Mouse (Mus musculus): ENCODE data around the gene Myo9b. TPM values are rescaled to one million over a fixed set of nuclear protein-coding genes. Genes with fewer than 3 reads are reported as not detected.
A peak's percentile ranks its signal among the peaks of the same experiment; 100 is the strongest.
"Not testable (repeated sequence)": the region's sequence is repeated elsewhere in the genome, so short reads cannot be mapped to it uniquely, and the experiment has no call there.

Myo9b gene
- total RNA-seq, 2 experiments from 2014 or later: 8.1 to 22.6 TPM

DNA sequence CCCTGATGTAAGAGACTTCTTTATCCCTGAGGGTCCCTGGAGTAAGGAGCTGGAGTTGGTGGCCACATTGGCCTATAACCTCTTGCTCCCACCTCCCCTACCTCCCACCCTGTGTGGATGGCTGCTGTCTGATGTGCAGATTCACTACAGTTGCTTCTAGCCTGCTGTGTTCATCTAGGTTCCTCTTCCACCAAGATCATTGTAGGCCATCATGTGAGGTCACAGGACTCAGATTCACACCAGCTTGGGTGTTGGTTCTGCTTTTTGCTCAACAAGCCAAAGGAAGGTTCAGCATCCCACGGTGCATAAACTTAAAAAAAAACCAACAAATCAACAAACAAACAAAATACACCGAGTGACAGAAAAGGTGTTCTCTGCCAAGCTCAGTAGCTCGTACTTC, 21.4 kb downstream of the Myo9b start:
- ATAC-seq (replicated peaks; ENCODE audit: low FRiP score, poor library complexity, severe bottlenecking): not testable (repeated sequence)

DNA sequence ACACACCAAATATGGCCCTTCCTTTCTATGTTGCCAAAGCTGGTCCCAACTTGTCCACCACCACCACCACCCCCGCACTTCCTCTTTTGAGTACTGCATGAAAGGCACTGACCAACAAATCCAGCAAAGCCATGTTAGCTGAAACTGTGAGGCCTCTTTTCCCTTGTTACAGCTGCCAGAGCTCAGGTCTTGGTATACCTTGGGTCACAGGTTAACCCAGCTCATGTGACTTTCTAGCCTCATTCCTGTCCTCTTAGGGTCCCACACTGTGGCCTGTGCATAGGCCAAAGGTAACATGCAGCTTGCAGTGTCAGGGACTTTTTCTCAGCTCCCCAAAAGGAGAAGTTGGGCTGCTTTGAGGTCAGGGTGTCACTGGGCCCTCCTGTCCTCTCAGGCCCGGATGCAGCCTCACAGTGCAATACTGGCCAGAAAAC, 23.7 kb downstream of the Myo9b start:
- no peak for ATAC-seq (replicated peaks; ENCODE audit: low FRiP score, poor library complexity, severe bottlenecking)

DNA sequence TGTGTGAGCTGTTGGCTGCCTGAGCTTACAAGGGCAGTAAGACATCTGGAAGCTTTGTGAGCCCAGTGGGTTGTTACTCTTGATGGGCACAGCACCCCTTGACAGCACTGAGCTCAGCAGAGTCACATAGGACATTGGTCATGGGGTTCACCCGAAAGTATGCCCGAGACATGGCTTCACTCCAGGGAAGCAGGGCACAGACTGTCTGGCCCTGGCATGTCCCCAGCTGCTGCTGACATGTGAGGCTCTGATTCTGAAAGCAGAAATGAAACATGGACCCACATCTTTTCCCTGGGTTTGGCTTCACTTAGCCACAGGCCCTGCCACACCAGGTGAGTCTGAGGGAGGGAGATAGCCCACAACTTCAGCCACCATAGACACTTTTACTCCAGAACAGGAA, 24.3 kb downstream of the Myo9b start:
- no peak for ATAC-seq (replicated peaks; ENCODE audit: low FRiP score, poor library complexity, severe bottlenecking)

DNA sequence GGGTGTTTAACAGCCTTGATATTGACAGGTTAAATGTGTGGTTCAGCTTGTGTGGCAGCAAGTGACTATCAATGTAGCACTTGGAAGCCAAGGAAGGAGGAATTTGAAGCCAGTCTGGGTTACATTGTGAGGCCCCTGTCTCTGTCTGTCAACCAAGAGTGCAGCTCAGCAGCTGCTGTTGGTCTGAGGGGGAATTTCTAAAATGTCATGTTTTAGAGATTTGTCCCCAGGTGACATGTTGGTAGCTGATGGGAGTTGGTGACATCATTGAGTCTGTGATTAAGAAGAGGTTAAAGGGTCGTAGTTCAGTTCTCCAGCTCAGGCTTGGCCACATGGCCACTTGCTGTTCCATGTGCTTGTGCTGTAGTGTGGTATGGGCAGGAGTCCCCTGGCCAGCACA, 24.9 kb downstream of the Myo9b start:
- no peak for ATAC-seq (replicated peaks; ENCODE audit: low FRiP score, poor library complexity, severe bottlenecking)

DNA sequence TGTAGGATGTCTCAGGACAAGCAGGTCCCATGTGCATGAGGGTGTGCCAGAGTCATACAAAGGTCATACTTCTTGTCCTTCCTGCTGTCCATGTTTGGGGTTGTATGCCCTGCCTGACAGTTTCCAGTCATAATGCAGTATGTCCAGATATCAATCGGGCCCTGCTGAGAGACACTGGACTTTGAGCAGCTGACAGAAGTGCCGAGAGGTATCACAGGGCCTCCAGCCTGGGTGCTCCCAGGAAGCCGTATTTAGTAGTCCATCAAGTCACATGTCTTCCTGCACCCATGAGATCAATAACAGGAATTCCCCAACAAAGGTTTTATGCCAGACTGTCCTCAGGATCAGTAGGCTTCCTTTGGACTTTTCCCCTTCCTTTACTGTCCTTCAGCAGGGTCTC, 27.2 kb downstream of the Myo9b start:
- no peak for ATAC-seq (replicated peaks; ENCODE audit: low FRiP score, poor library complexity, severe bottlenecking)

DNA sequence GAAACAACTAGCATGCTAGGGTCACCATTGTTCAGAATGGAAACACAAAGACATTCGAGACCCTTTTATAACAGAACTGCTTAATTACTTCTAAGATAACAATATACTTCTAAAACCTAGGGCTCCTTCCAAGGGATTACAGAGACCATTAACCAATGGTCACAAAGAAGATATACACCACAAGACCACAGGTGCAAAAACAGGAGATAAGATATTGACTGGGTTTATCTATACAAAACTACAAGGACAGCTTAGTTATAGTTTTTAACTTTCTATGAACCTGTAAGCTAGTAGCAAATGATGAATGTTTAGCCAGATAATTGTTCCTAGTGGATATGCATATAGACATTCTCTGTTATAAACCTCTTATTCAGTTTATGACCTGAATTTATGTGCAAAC, 30.3 kb downstream of the Myo9b start:
- no peak for ATAC-seq (replicated peaks; ENCODE audit: low FRiP score, poor library complexity, severe bottlenecking)

DNA sequence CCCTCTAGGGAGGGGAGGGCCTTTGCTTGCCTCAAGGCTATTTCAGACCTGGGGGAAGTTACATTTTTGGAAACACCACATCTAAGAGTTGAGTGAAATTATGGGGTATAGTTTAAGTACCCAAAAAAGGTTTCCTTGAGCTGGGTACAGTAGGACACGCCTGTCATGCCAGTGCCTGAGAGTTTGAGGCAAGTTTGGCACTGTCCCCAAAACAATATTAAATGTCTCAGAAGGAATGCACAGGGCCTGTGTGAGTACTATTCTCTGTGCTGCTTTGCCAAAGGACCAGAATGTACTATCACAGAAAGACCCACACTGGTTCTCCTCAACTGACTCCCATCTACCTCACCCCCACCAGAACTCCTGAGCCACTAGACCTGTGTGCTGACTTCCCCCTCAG, 31.1 kb downstream of the Myo9b start:
- no peak for ATAC-seq (replicated peaks; ENCODE audit: low FRiP score, poor library complexity, severe bottlenecking)

DNA sequence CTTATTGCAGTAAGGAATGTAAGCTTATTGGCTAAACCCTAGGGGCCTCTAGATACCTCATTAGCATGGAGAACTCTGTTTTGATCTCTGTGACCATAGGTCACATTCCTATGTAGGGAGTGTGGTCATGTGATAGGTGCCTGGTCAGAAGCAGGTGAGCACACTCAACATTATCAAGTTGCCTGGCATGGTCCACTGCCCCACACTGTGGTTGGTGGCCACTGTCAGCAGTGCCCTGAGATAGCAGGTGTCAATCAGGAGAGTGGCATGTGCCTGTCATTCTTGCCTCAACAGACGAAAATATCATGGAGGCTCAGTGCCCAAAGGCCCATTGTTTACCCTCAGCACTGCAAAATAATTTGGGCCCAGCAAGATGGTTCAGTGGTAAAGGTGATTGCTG, 33.5 kb downstream of the Myo9b start:
- no peak for ATAC-seq (replicated peaks; ENCODE audit: low FRiP score, poor library complexity, severe bottlenecking)

DNA sequence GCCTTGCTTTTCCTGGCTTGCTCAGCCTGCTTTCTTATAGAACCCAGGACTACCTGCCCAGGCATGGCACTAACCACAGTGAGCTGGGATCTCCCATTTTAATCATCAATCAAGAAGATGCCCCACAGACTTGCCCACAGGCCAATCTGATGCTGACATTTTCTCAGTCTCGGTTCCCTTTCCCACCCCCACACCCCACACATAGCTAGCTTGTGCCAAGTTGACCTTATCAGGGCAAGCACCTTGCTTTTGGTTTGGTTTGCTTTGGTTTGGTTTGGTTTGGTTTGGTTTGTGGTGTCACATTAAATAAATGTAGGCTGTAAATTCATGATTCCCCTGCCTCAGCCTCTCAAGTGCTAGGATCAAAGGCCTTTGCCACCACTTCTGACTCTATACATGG, 34.9 kb downstream of the Myo9b start:
- ATAC-seq (replicated peaks; ENCODE audit: low FRiP score, poor library complexity, severe bottlenecking): no peak

DNA sequence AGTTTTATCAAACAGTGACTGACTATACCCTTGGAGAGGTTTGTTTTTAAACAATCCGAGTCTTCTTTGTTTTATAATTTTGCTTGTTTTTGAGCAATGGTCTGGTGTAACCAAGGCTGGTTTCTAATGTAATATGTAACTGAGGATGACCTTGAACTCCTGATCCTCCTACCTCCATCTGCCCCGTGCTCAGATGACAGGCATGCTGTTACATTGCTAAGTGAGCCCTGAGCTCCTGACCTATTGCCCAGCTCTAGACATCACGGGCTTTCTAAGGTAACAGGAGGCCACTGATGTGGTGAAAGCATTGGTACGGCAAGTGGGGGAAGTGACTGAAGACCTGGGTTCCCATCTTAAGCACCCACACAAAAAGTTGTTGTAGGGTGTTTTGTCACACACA, 35.4 kb downstream of the Myo9b start:
- no peak for ATAC-seq (replicated peaks; ENCODE audit: low FRiP score, poor library complexity, severe bottlenecking)

DNA sequence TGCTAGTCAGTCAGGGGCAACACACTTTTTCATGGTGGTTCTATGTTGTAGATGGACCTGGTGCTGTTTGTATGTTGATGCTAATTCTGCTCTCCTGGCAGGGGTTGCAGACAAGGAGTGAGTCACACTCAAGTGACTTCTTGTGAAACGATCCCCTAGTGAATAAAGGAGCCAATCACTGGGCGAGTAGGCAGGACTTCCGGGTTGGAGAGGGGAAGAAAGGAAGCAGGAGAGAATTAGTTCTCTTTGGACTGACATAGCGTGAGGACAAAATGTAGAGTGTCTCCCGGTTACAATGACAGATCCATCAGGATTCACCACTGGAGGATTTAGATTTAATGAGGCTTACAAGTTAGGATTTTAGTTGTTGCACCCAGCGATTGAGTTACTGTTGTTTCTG, 37.9 kb downstream of the Myo9b start:
- ATAC-seq (replicated peaks; ENCODE audit: low FRiP score, poor library complexity, severe bottlenecking): no peak

DNA sequence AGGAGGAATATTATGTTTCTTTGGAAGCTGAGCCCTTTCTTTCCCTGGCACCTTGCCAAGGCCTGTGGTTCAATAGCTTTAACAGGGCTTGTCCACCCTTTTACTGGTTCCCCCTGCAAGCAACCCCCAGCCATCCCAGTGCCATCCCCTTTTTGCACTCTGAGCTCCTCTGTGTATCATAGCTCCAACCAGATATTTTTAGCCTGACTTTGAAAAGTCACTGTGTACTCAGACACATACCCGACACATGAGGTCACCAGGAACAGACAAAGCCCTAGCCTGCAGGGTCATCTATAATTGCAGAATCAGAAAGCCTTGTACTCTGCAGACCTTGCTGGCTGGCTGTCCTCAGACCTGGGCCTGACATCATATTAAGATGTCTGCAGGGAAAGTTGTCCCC, 40.2 kb downstream of the Myo9b start:
- ATAC-seq (replicated peaks; ENCODE audit: low FRiP score, poor library complexity, severe bottlenecking): no peak

DNA sequence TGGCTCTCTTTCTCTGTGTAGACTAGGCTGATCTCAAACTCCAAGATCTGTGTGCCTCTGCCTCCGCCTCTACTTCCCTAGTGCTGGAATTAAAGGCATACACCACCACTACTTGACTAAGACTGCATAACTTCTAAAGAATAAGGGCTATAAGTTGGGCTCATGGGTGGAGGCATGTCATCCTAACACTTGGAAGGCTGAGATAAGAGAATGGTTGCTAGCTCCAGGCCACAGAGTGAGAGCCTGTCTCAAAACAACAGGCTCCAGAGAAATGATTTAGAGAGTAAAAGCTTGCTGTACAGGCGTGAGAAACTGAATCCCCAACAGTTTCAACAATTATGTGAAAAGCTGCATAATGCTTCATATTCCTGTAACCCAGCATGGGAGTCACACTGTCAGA, 41.4 kb downstream of the Myo9b start:
- peak; percentile 88 for ATAC-seq (replicated peaks; ENCODE audit: low FRiP score, poor library complexity, severe bottlenecking)

DNA sequence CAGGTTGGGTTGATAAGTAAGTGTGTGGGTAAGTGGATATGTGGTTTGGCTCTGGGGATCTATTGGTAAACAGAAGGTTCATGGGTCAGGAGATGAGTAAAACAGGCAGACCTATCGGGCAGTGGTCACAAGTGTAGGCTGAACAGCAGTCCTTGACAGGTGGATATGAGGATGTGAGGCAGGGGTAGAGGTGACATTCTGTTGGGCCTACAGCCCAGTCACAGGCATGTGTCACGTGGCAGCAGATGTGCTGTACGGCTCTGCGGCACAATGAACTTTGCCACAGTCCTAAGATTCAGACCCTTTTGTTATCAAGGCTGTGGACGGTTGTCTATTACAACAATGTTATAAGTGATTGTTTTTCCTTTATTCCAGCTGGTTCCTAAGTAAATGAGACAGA, 43.5 kb downstream of the Myo9b start:
- ATAC-seq (replicated peaks; ENCODE audit: low FRiP score, poor library complexity, severe bottlenecking): no peak

DNA sequence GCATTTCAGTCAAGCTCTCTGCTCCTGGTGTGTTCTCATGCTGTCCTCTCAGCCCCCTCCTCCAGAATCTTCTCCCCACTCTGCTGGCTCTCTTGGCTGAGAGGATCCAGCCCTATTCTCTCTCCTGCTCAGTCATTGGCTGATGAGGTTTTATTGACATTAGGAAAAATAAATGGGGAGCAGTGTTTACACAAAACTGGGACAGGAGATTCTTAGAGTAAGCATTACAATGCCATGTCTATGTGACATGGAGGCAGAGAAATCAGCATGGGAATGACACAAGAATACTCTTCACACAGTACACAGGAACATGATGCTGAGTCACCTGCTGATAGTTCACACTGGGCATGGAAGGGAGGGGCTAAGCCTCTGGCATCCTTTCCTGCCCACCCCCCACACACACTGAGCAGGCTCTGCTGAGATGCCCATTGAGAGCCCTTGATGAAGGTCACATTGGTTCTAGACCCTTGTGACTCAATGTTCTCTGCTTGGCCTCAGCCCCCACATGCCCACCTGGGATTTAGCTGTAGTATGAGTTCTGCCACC, 44.0 kb downstream of the Myo9b start:
- ATAC-seq (replicated peaks; ENCODE audit: low FRiP score, poor library complexity, severe bottlenecking): no peak

DNA sequence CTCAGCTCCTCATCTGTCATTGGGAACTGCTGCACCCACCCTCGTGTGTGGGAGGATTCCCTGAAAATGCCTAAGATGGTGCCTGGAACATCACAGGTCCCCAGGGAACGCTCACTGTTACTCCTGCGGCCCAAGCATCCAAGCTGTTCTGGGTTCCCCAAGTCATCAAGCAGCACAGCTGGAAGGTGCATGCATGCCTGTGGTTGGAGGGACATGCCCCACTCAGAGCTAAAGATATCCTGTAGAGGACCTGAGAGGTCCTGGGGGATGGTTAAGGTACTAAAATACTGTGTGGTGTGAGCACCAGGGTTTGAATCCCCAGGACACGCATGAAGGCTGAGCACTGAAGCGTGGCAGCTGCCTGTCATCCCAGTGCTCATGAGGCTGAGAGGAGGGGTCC, 46.1 kb downstream of the Myo9b start:
- ATAC-seq (replicated peaks; ENCODE audit: low FRiP score, poor library complexity, severe bottlenecking): not testable (repeated sequence)

DNA sequence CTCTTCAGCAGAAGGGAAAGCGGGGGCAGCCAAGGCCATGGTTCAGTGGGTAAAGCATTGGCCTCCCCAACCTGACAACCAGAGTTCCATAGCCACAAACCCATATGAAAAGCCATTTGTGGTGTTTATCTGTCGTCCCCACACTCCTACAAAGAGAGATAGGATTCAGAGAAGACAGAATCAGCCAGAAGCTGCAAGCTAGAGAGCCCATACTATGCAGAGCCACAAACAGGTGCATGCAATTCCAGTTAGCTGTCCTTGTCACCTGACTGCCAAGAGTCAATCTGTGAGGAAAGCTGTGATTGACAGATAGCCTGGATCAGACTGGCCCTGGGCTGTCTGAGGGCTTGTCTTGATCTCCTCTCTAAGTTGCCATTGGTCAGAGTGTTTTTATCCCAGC, 47.2 kb downstream of the Myo9b start:
- not testable (repeated sequence) for ATAC-seq (replicated peaks; ENCODE audit: low FRiP score, poor library complexity, severe bottlenecking)

DNA sequence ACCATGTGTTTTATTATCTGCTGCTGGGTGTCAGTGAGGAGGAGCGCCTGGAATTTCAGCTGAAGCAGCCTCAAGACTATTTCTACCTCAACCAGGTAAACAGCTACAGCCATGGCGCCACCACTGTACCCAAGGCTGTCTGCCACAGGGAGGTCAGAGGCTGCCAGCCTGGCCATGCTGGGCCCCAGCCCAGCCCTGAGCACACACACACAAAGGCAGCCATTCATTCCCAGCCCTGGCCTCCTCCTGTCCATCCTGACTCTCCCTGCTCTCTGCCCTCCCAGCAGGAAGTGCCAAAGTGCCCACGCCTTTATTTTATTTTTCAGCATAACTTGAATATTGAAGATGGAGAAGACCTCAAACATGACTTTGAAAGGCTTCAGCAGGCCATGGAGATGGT, 50.4 kb downstream of the Myo9b start:
- ATAC-seq (replicated peaks; ENCODE audit: low FRiP score, poor library complexity, severe bottlenecking): no peak

DNA sequence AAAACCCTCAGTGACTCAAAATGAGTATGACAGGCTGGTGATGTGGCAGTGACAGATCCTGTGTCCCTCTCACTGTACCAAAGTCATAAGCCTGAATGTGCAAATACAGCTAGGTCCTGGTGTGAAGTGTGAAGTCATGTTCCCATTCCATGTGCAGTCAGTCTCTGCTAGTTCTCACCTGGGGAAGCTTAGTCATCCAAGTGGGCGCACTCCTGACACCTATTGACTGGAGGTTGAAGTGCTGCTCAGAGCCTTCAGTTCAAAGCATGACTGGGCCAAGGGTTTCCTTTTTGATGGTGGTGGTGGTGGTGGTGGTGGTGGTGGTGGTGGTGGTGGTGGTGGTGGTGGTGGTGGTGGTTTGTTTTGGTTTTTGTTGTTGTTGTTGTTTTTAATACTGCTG, 52.3 kb downstream of the Myo9b start:
- ATAC-seq (replicated peaks; ENCODE audit: low FRiP score, poor library complexity, severe bottlenecking): peak; percentile 62

DNA sequence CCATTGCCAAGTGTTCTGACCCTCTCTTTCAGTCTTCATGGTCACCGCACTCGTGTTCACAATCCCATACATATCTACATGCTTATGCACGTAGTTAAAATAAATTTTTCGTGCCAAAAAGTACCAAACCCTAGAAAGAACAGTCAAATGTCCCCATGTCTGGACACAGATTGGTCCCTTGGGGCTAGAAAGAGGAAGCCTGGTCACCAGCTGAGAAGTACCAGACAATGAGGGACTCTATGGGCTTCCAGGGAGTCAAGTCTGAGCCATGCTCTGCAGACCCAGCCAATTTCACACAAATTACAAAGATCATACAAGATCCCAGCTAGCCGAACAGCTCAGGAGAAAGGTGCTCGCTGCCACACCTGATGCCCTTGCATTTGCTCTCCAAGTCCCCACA, 65.3 kb downstream of the Myo9b start:
- ATAC-seq (replicated peaks; ENCODE audit: low FRiP score, poor library complexity, severe bottlenecking): not testable (repeated sequence)

DNA sequence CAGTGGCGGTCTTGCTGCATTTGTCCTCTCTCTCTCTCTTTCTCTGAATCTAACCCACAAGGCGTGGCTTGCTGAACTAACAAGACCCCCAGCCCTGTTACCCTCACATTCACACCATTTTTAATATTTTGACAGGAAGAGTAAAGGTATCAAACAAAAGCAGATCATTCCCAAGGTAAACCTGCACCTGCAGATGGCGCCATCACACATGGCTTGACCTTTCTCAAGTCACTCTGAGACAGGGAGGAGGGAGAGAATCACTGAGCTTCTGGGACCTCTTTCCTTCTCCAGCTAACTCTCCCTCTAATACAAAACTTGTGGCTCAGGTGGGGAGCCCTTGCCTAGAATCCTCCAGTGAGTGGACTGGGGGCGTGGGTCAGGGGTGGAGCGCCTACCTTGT, 68.1 kb downstream of the Myo9b start:
- ATAC-seq (replicated peaks; ENCODE audit: low FRiP score, poor library complexity, severe bottlenecking): no peak

DNA sequence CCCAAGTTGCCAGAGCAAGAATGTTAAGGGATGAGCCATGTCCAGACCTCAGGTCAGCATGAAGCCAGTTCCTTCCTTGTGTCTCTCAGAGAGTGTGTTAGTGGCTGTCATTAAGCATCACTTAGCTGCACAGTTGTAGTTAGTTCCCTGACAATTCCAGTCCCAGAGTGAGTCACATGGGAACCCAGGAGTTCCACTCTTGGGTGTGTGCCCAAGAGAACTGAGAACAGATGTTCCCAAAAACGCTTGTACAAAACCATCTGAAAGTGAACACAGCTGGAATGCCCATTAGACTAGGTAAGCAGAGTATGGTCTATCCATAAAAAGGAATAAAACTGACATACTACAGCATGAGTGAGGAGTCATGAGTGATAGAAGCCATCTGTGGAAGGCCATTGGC, 74.1 kb downstream of the Myo9b start:
- ATAC-seq (replicated peaks; ENCODE audit: low FRiP score, poor library complexity, severe bottlenecking): no peak

DNA sequence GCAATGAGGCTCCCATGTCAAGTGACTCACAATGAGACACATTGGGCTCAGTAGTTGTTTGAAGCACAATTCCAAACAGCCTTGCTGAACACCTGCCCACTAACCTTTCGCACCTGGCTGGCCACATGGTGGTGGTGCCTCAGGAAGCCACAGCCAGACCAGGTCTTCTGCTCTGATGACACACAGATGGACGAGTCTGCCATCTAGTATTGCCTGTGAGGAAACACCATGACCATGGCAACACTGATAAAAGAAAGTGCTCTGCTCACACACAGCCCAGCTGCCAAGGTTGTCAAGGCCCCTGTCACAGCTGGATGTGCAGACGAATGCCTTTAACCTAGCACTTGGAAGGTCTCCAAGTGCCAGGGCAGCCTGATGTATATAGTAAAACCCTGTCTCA, 78.6 kb downstream of the Myo9b start:
- ATAC-seq (replicated peaks; ENCODE audit: low FRiP score, poor library complexity, severe bottlenecking): no peak
